Mouse (Mus musculus): ENCODE measurements around the gene Apba3.
A peak's percentile ranks its signal among the peaks of the same experiment; 100 is the strongest.

Apba3 gene

GRCm38 (mm10) chr10:81290698-81291460 lies 24.1 kb downstream of the Apba3 start:
- DNase-seq (ENCODE audit: low spot score in 2 of 2): no peak

- DNase-seq (ENCODE audit: low spot score in 2 of 2): no peak
Observed at GRCm38 (mm10) chr10:81291511-81292104, 24.8 kb downstream of the Apba3 start, which contains the start of gene Tjp3. Gene Tjp3, minus strand, starts transcription at chr10:81291581.

GRCm38 (mm10) chr10:81292554-81293333 lies 26.0 kb downstream of the Apba3 start, which contains the start of gene Pip5k1c:
Gene Pip5k1c, plus strand, starts transcription at chr10:81292963.
- peak; percentile 99 to 100 for DNase-seq (ENCODE audit: low spot score in 2 of 2)

- peak in 1 of 2 experiments; percentile 85 for DNase-seq (ENCODE audit: low spot score in 2 of 2)
Observed at GRCm38 (mm10) chr10:81293334-81294030, 26.7 kb downstream of the Apba3 start.

GRCm38 (mm10) chr10:81294442-81294841 lies 27.7 kb downstream of the Apba3 start:
- no peak for DNase-seq (ENCODE audit: low spot score in 2 of 2)

- DNase-seq (ENCODE audit: low spot score in 2 of 2): peak; percentile 56 to 60
Observed at GRCm38 (mm10) chr10:81295185-81295584, 28.4 kb downstream of the Apba3 start.

- no peak for DNase-seq (ENCODE audit: low spot score in 2 of 2)
Observed at GRCm38 (mm10) chr10:81297246-81297645, 30.5 kb downstream of the Apba3 start.

- DNase-seq (ENCODE audit: low spot score in 2 of 2): no peak
Observed at GRCm38 (mm10) chr10:81297845-81298244, 31.1 kb downstream of the Apba3 start.

- peak; percentile 68 for DNase-seq (ENCODE audit: low spot score in 2 of 2)
Observed at GRCm38 (mm10) chr10:81298369-81299100, 31.8 kb downstream of the Apba3 start.

- DNase-seq (ENCODE audit: low spot score in 2 of 2): no peak
Observed at GRCm38 (mm10) chr10:81299585-81300351, 33.0 kb downstream of the Apba3 start.

- no peak for DNase-seq (ENCODE audit: low spot score in 2 of 2)
Observed at GRCm38 (mm10) chr10:81300352-81300907, 33.7 kb downstream of the Apba3 start.

GRCm38 (mm10) chr10:81301321-81301720 lies 34.6 kb downstream of the Apba3 start:
- no peak for DNase-seq (ENCODE audit: low spot score in 2 of 2)

- DNase-seq (ENCODE audit: low spot score in 2 of 2): no peak
Observed at GRCm38 (mm10) chr10:81302288-81302687, 35.5 kb downstream of the Apba3 start.

- DNase-seq (ENCODE audit: low spot score in 2 of 2): peak; percentile 75 to 82
Observed at GRCm38 (mm10) chr10:81302781-81303218, 36.0 kb downstream of the Apba3 start.

GRCm38 (mm10) chr10:81303258-81303657 lies 36.5 kb downstream of the Apba3 start:
- DNase-seq (ENCODE audit: low spot score in 2 of 2): peak in 1 of 2 experiments; percentile 18

- no peak for DNase-seq (ENCODE audit: low spot score in 2 of 2)
Observed at GRCm38 (mm10) chr10:81303761-81304160, 37.0 kb downstream of the Apba3 start.

GRCm38 (mm10) chr10:81304597-81305238 lies 38.0 kb downstream of the Apba3 start:
- peak in 1 of 2 experiments; percentile 55 for DNase-seq (ENCODE audit: low spot score in 2 of 2)

- DNase-seq (ENCODE audit: low spot score in 2 of 2): no peak
Observed at GRCm38 (mm10) chr10:81305663-81306062, 38.9 kb downstream of the Apba3 start.

GRCm38 (mm10) chr10:81306173-81306668 lies 39.5 kb downstream of the Apba3 start:
- DNase-seq (ENCODE audit: low spot score in 2 of 2): no peak

Measured in frontal cortex, postnatal 36 days (tissue).